Mouse (Mus musculus): ENCODE data around the gene Defb38. TPM values are rescaled to one million over a fixed set of nuclear protein-coding genes. Genes with fewer than 3 reads are reported as not detected.

Gene Defb38
- not detected in 2 replicates for polyA plus RNA-seq (2014; fragmentation: Nextera tagmentation; extraction: Ambion mirVana)

DNA sequence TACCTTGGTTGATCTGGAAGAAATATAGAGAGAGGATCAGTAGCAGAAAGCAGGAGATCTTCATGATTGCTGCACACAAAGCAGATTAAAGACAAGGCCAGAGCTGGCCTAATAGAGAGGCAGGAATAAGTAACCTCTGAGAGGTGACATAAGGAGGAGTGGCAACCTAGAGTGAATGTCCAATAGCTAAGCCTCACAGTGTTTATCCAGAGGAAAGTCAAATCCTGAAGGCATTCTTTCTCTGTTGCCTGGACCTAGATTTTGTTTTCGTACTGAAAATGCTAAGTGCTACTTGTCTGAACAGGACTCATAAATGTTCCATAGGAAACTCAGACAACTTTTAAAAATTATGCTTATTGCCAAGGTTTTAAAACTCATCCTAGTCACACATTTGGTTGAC, at the start of gene Defb38:
TSS of gene Defb38 (minus strand) at position 101 of the 400 bp plus-strand sequence.
- H3K4me1 ChIP-seq (ENCODE audit: control insufficient read depth, insufficient read depth, low read length), result no peaks in the 10 kb centered on the region
- ATAC-seq (ENCODE audit: low read depth) (no peak), DNase-seq (ENCODE audit: low spot score) (no peak)
- no peak within 1 kb of the TSS for H3K27ac ChIP-seq (replicated peaks; ENCODE audit: low read depth, low read length)
- no peaks in the 10 kb centered on the region for H3K36me3 ChIP-seq (ENCODE audit: control insufficient read depth, insufficient read depth, low read length)
- H3K27me3 ChIP-seq (replicated peaks; ENCODE audit: control insufficient read depth, insufficient read depth, low read length), result no peaks in the 10 kb centered on the region
- WGBS, result 93% methylated on average over 1 of the region's 1 CpGs
- H3K9ac ChIP-seq (ENCODE audit: low read depth, low read length), result no peak within 1 kb of the TSS
- H3K4me3 ChIP-seq (ENCODE audit: low read depth, low read length), result no peak within 1 kb of the TSS
- H3K4me2 ChIP-seq (ENCODE audit: low read depth, low read length), result no peak within 1 kb of the TSS
- H3K9me3 ChIP-seq (ENCODE audit: control insufficient read depth, low read length), result no peaks in the 10 kb centered on the region

DNA sequence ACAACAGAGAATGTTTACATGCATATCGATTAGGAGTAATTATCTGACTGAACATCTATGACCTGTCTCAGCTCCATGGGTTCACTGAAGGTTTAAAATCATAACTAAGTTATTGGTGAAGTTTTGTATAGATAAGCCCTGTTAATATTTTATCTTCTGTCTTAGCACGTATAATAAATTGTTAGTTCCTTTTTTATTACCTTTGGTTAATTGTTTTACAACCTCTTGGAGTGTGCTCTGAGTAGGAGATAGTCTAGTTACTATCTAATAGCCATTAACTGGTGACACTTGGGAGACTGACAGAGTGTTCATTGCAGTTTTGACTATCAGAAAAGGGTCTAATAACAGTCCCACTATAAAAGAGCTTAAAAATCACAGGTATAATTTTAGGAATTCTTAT, 39.6 kb upstream of the Defb38 start:
- 0 out of 2 replicates have a peak, but pooled peaks cover 3% of the 10 kb centered on the region for H3K9me3 ChIP-seq (ENCODE audit: control insufficient read depth, low read length)
- H3K27ac ChIP-seq (replicated peaks; ENCODE audit: low read depth, low read length), result no peak overlapping the region
- H3K4me3 ChIP-seq (ENCODE audit: low read depth, low read length), result no peak overlapping the region
- no peak overlapping the region for H3K9ac ChIP-seq (ENCODE audit: low read depth, low read length)
- no peak overlapping the region for H3K4me2 ChIP-seq (ENCODE audit: low read depth, low read length)
- H3K36me3 ChIP-seq (ENCODE audit: control insufficient read depth, insufficient read depth, low read length), result no peaks in the 10 kb centered on the region
- H3K27me3 ChIP-seq (replicated peaks; ENCODE audit: control insufficient read depth, insufficient read depth, low read length), result no peaks in the 10 kb centered on the region
- DNase-seq (ENCODE audit: low spot score) (no peak), ATAC-seq (ENCODE audit: low read depth) (no peak)
- no peaks in the 10 kb centered on the region for H3K4me1 ChIP-seq (ENCODE audit: control insufficient read depth, insufficient read depth, low read length)
- 82% methylated on average over 2 of the region's 2 CpGs for WGBS

DNA sequence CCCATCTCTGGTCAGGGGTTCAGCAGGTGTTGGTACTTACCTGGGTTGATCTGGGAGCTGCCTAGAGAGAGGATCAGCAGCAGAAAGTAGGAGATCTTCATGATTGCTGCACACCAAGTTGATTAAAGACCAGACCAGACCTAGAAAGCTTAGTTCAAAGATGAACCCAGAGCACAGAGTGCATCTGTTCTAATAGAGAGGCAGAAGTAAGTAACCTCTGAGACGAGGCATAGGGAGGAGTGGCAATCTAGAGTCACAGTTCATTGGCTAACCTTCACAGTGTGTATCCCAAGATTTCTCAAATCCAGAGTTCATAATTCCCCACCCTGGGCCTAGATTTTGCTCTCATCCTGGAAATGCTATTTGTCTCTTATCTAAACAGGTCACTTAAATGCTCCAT, 38.3 kb upstream of the Defb38 start, which contains the start of gene Defb39:
TSS of gene Defb39 (minus strand) at position 101 of the 400 bp plus-strand sequence.
- H3K4me2 ChIP-seq (ENCODE audit: low read depth, low read length), result no peak within 1 kb of the TSS
- H3K4me1 ChIP-seq (ENCODE audit: control insufficient read depth, insufficient read depth, low read length), result no peaks in the 10 kb centered on the region
- no peak within 1 kb of the TSS for H3K9ac ChIP-seq (ENCODE audit: low read depth, low read length)
- no peaks in the 10 kb centered on the region for H3K36me3 ChIP-seq (ENCODE audit: control insufficient read depth, insufficient read depth, low read length)
- 0 out of 2 replicates have a peak, but pooled peaks cover 3% of the 10 kb centered on the region for H3K9me3 ChIP-seq (ENCODE audit: control insufficient read depth, low read length)
- WGBS, result 77% methylated on average over 1 of the region's 1 CpGs
- ATAC-seq (ENCODE audit: low read depth), result no peak
- no peak within 1 kb of the TSS for H3K4me3 ChIP-seq (ENCODE audit: low read depth, low read length)
- DNase-seq (ENCODE audit: low spot score), result no peak
- no peaks in the 10 kb centered on the region for H3K27me3 ChIP-seq (replicated peaks; ENCODE audit: control insufficient read depth, insufficient read depth, low read length)
- no peak within 1 kb of the TSS for H3K27ac ChIP-seq (replicated peaks; ENCODE audit: low read depth, low read length)

DNA sequence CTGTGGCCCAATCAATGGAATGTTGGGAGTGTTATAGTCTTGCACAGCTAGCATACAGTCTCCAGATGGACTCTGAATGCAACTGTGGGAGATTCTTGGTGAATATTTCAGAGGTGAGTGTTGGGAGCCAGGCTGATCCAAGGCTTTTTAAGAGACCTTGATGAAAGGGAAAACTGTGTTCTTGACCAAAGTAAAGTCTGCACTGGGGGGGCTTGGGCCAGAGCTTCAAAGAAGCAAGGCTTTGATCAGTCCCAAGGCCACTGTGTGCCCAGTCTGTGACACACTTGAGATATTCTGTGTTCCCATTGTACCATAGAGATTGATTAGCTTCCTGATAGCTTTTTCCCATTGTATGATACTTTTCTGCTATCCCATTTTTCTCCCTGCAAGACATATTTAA, 36.5 kb upstream of the Defb38 start:
- Histone ChIP-seq H3K36me3 (ENCODE audit: control insufficient read depth, insufficient read depth, low read length) (no peaks in the 10 kb centered on the region), H3K4me1 (ENCODE audit: control insufficient read depth, insufficient read depth, low read length) (no peaks in the 10 kb centered on the region), H3K4me2 (ENCODE audit: low read depth, low read length) (no peak overlapping the region), H3K27me3 (replicated peaks; ENCODE audit: control insufficient read depth, insufficient read depth, low read length) (no peaks in the 10 kb centered on the region), H3K27ac (replicated peaks; ENCODE audit: low read depth, low read length) (no peak overlapping the region), H3K9ac (ENCODE audit: low read depth, low read length) (no peak overlapping the region), H3K9me3 (ENCODE audit: control insufficient read depth, low read length) (0 out of 2 replicates have a peak, but pooled peaks cover 3% of the 10 kb centered on the region), H3K4me3 (ENCODE audit: low read depth, low read length) (no peak overlapping the region)
- ATAC-seq (ENCODE audit: low read depth), result no peak
- DNase-seq (ENCODE audit: low spot score), result no peak

DNA sequence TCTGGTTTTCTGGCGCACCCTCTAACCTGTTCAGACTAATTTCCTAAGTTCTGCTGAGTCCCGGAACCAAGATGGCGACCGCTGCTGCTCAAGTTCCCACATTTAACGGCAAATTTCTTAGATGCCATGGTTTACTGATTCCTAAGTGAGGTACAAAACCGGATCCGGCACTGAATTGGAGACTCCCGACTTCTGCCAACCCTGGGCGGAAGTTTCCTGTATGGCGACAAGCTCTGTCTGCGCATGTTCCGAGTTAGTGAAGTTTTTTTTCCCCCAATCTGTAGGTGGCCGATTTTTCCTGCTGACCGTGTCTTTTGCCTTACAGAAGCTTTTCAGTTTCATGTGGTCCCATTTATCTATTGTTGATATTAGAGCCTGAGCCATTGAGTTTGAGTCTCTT, 18.9 kb upstream of the Defb38 start:
- Histone ChIP-seq H3K36me3 (ENCODE audit: control insufficient read depth, insufficient read depth, low read length) (no peaks in the 10 kb centered on the region), H3K9me3 (ENCODE audit: control insufficient read depth, low read length) (peaks cover 7% of the 10 kb centered on the region; the same call in 1 of the 2 replicates), H3K4me1 (ENCODE audit: control insufficient read depth, insufficient read depth, low read length) (no peaks in the 10 kb centered on the region), H3K9ac (ENCODE audit: low read depth, low read length) (no peak overlapping the region), H3K27me3 (replicated peaks; ENCODE audit: control insufficient read depth, insufficient read depth, low read length) (no peaks in the 10 kb centered on the region), H3K4me3 (ENCODE audit: low read depth, low read length) (no peak overlapping the region), H3K27ac (replicated peaks; ENCODE audit: low read depth, low read length) (no peak overlapping the region), H3K4me2 (ENCODE audit: low read depth, low read length) (no peak overlapping the region)
- 92% methylated on average over 14 of the region's 14 CpGs for WGBS
- ATAC-seq (ENCODE audit: low read depth) (no peak), DNase-seq (ENCODE audit: low spot score) (no peak)

Other genes starting within 250 kb of the Defb38 start
- not detected in 2 replicates for gene Defb40, start 48.3 kb downstream of the Defb38 start, polyA plus RNA-seq (2014; fragmentation: Nextera tagmentation; extraction: Ambion mirVana)
- gene Defb37, start 35.5 kb downstream of the Defb38 start, polyA plus RNA-seq (2014; fragmentation: Nextera tagmentation; extraction: Ambion mirVana), result not detected in 2 replicates
- not detected in 2 replicates for gene Defb39, start 38.2 kb upstream of the Defb38 start, polyA plus RNA-seq (2014; fragmentation: Nextera tagmentation; extraction: Ambion mirVana)
- not detected in 2 replicates for gene Defb12, start 88.3 kb upstream of the Defb38 start, polyA plus RNA-seq (2014; fragmentation: Nextera tagmentation; extraction: Ambion mirVana)
- gene Defb34, start 97.2 kb upstream of the Defb38 start, polyA plus RNA-seq (2014; fragmentation: Nextera tagmentation; extraction: Ambion mirVana), result not detected in 2 replicates
- gene Gm45826, start 114.2 kb upstream of the Defb38 start, polyA plus RNA-seq (2014; fragmentation: Nextera tagmentation; extraction: Ambion mirVana), result not detected in 2 replicates
- not detected in 2 replicates for gene Defb14, start 167.8 kb upstream of the Defb38 start, polyA plus RNA-seq (2014; fragmentation: Nextera tagmentation; extraction: Ambion mirVana)
- gene Defb4, start 172.1 kb upstream of the Defb38 start, polyA plus RNA-seq (2014; fragmentation: Nextera tagmentation; extraction: Ambion mirVana), result 1.0 TPM in 1 of 2 replicates, not detected in the other
- gene Defb6, start 198.9 kb upstream of the Defb38 start, polyA plus RNA-seq (2014; fragmentation: Nextera tagmentation; extraction: Ambion mirVana), result not detected in 2 replicates
- not detected in 2 replicates for gene Defb46, start 213.3 kb upstream of the Defb38 start, polyA plus RNA-seq (2014; fragmentation: Nextera tagmentation; extraction: Ambion mirVana)
- not detected in 2 replicates for gene Defb5, start 221.0 kb upstream of the Defb38 start, polyA plus RNA-seq (2014; fragmentation: Nextera tagmentation; extraction: Ambion mirVana)

Data from embryonic facial prominence, embryonic 14.5 days (tissue).